Mouse (Mus musculus) brain, embryonic 14.5 days (tissue): Measurements from ENCODE around the gene Cish.

Experiments
- CTCF ChIP-seq: fragments of 200-500 bp; IDR thresholded peaks from 2 replicates; pipeline ENCODE4 v1.5.1; 2012; ENCODE audit warnings: inconsistent platforms, mild to moderate bottlenecking, moderate library complexity, borderline replicate concordance; ENCODE audit not compliant: insufficient read depth, insufficient read length; ENCODE audit errors: extremely low read depth
- POLR2A ChIP-seq: fragments of 200-500 bp; IDR thresholded peaks from 2 replicates; pipeline ENCODE4 v1.6.1; 2012; ENCODE audit warnings: mild to moderate bottlenecking, inconsistent platforms, borderline replicate concordance; ENCODE audit not compliant: poor library complexity, insufficient read depth, insufficient read length, severe bottlenecking; ENCODE audit errors: extremely low read depth

- TF ChIP-seq CTCF, result no peak
- no peak for TF ChIP-seq POLR2A
Observed at GRCm38 (mm10) chr9:107260429-107260828, 35.4 kb upstream of the Cish start.
